In the genomic region with DNA sequence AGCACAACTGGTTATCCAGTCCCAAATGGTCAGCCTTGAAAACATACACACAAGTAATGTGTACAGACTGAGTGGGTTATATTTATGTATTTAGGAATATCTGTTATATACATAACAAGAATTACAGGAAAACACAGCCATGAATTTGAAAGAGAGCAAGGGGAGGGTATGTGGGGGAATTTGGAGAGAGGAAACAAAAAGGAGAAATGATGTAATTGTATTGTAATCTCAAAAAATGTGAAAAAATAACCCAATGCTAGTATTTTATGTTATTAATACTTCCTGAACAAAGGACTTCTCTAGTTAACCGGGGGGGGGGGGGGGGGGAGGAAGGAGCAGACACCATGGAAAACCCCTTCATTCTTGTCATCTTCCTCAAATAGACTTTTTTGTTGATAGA, we compare ENCODE assay signal across 20 mouse cellular contexts. TPM values are rescaled to one million over a fixed set of nuclear protein-coding genes. Genes with fewer than 3 reads are reported as not detected.
A peak's percentile ranks its signal among the peaks of the same experiment; 100 is the strongest.
DNase-seq lines count a peak whose midpoint lies in the region; ATAC-seq and TF ChIP-seq lines count a peak whose summit lies in the region.
"Had no signal": no experiment of that assay in that cellular context is flagged by ENCODE, and none has a peak within 500 bp of the region (broad histone marks: within the 10 kb centered on the region; RNA-seq: fewer than 3 reads in every experiment).

No protein-coding gene starts in this region.

- no peaks in the 10 kb centered on the region for H3K9me3 ChIP-seq in heart, embryonic 15.5 days (replicated peaks)
- H3K9me3 ChIP-seq in kidney, embryonic 15.5 days (replicated peaks) = no peaks in the 10 kb centered on the region
- H3K9me3 ChIP-seq: embryonic facial prominence, embryonic 12.5 days; forebrain, embryonic 12.5 days; heart, embryonic 10.5 days; hindbrain, embryonic 10.5 days had no signal

- TF ChIP-seq POLR2A in embryonic fibroblast, embryonic 13.5 days (IDR thresholded peaks at IDR 0.05; ENCODE audit: low read depth, low read length) = no peak
- TF ChIP-seq POLR2A in small intestine, adult 2 months (IDR thresholded peaks at IDR 0.05; ENCODE audit: low read depth, low read length) = no peak

- H3K9ac ChIP-seq in heart, embryonic 15.5 days = no peak overlapping the region
- H3K9ac ChIP-seq in kidney, embryonic 15.5 days = no peak overlapping the region
- H3K9ac ChIP-seq: embryonic facial prominence, embryonic 12.5 days; forebrain, embryonic 12.5 days; hindbrain, embryonic 14.5 days had no signal

- 40% methylated on average over 1 of the region's 1 CpGs for WGBS in heart, embryonic 15.5 days
- WGBS in small intestine, adult 2 months = 31% methylated on average over 1 of the region's 1 CpGs
- 69% methylated on average over 1 of the region's 1 CpGs for WGBS in kidney, embryonic 15.5 days

- no peak for ATAC-seq in heart, embryonic 15.5 days (replicated peaks; ENCODE audit: insufficient number of reproducible peaks, insufficient read depth, low FRiP score, low read depth)
- ATAC-seq in kidney, embryonic 15.5 days (replicated peaks; ENCODE audit: low FRiP score) = no peak
- ATAC-seq: forebrain, embryonic 16.5 days had no signal

- no peaks in the 10 kb centered on the region for H3K36me3 ChIP-seq in heart, embryonic 15.5 days
- H3K36me3 ChIP-seq in small intestine, adult 2 months (ENCODE audit: control insufficient read depth, insufficient read depth, low read length) = no peaks in the 10 kb centered on the region
- no peaks in the 10 kb centered on the region for H3K36me3 ChIP-seq in kidney, embryonic 15.5 days
- H3K36me3 ChIP-seq: embryonic facial prominence, embryonic 12.5 days; forebrain, embryonic 12.5 days; heart, embryonic 10.5 days; hindbrain, embryonic 10.5 days had no signal

- DNase-seq in heart, postnatal 4 days = no peak
- peak; percentile 17 for DNase-seq in 416B (ENCODE audit: low read depth)
- no peak for DNase-seq in layer of hippocampus, postnatal 14 days (ENCODE audit: low spot score in 2 of 2)
- DNase-seq: adrenal gland, adult 2 months; adrenal gland, postnatal 25 days; cerebellum, adult 8-10 months; cerebellum, postnatal 25 days; gastrocnemius, postnatal 10 days; heart, adult 18-20 months; heart, postnatal 14 days had no signal

- no peaks in the 10 kb centered on the region for H3K4me1 ChIP-seq in heart, embryonic 15.5 days (replicated peaks)
- H3K4me1 ChIP-seq in embryonic fibroblast, embryonic 13.5 days (ENCODE audit: control insufficient read depth, insufficient read depth, low read length) = peaks cover 7% of the 10 kb centered on the region
- peaks cover 5% of the 10 kb centered on the region; the same call in 1 of the 2 replicates for H3K4me1 ChIP-seq in small intestine, adult 2 months (ENCODE audit: control insufficient read depth, insufficient read depth, insufficient read length, low read length)
- no peaks in the 10 kb centered on the region; the same call in 1 of the 2 replicates for H3K4me1 ChIP-seq in kidney, embryonic 15.5 days
- H3K4me1 ChIP-seq: embryonic facial prominence, embryonic 12.5 days; forebrain, embryonic 12.5 days; hindbrain, embryonic 10.5 days had no signal

- no peak overlapping the region for H3K4me2 ChIP-seq in heart, embryonic 15.5 days
- H3K4me2 ChIP-seq in kidney, embryonic 15.5 days = no peak overlapping the region
- H3K4me2 ChIP-seq: embryonic facial prominence, embryonic 12.5 days; forebrain, embryonic 12.5 days; hindbrain, embryonic 14.5 days had no signal

- no peak overlapping the region for H3K4me3 ChIP-seq in heart, embryonic 15.5 days
- no peak overlapping the region for H3K4me3 ChIP-seq in embryonic fibroblast, embryonic 13.5 days (ENCODE audit: insufficient read depth, low read length)
- H3K4me3 ChIP-seq in small intestine, adult 2 months (ENCODE audit: low read depth, low read length) = no peak overlapping the region
- H3K4me3 ChIP-seq in kidney, embryonic 15.5 days (replicated peaks) = no peak overlapping the region
- H3K4me3 ChIP-seq: embryonic facial prominence, embryonic 12.5 days; forebrain, embryonic 12.5 days; heart, embryonic 10.5 days; hindbrain, embryonic 10.5 days had no signal

- no peak for TF ChIP-seq CTCF in embryonic fibroblast, embryonic 13.5 days (IDR thresholded peaks at IDR 0.05; ENCODE audit: borderline replicate concordance, insufficient read depth, low read length)
- TF ChIP-seq CTCF in small intestine, adult 2 months (IDR thresholded peaks at IDR 0.05; ENCODE audit: extremely low read depth, insufficient read length, insufficient replicate concordance, low read depth, low read length) = no peak

- H3K27me3 ChIP-seq in heart, embryonic 15.5 days = no peaks in the 10 kb centered on the region
- no peaks in the 10 kb centered on the region for H3K27me3 ChIP-seq in small intestine, adult 2 months (ENCODE audit: control insufficient read depth, insufficient read depth, low read length)
- no peaks in the 10 kb centered on the region for H3K27me3 ChIP-seq in kidney, embryonic 15.5 days
- H3K27me3 ChIP-seq: embryonic facial prominence, embryonic 12.5 days; forebrain, embryonic 12.5 days had no signal

- 0 out of 2 replicates have a peak overlapping the region, but pooled peaks have one; percentile 26 for H3K27ac ChIP-seq in heart, embryonic 15.5 days
- peak overlapping the region; percentile 61; the same call in 1 of the 2 replicates for H3K27ac ChIP-seq in embryonic fibroblast, embryonic 13.5 days (ENCODE audit: insufficient read depth, low read length)
- peak overlapping the region; percentile 41; the same call in 1 of the 2 replicates for H3K27ac ChIP-seq in small intestine, adult 2 months (ENCODE audit: insufficient read depth, low read depth, low read length)
- H3K27ac ChIP-seq in kidney, embryonic 15.5 days = no peak overlapping the region
- H3K27ac ChIP-seq: embryonic facial prominence, embryonic 12.5 days; forebrain, embryonic 12.5 days; heart, embryonic 10.5 days; hindbrain, embryonic 10.5 days; hindbrain, embryonic 14.5 days had no signal

RNA-seq across cellular contexts. Expression of gene Cd2bp2, which starts 11.1 kb away (rescaled TPM):
- polyA plus RNA-seq in heart, embryonic 15.5 days (2015; fragmentation: Nextera tagmentation; extraction: Ambion mirVana) = 35.4 and 42.5 TPM in 2 replicates
- 10 to 100 TPM; 57.3 to 57.7 TPM for total RNA-seq in heart, postnatal 4 days (2021)
- 66.3 and 74.3 TPM in 2 replicates for polyA plus RNA-seq in embryonic fibroblast, embryonic 13.5 days (2011; ENCODE audit: insufficient read length, low read depth, missing spikeins)
- 7.6 and 13.9 TPM in 2 replicates for polyA plus RNA-seq in small intestine, adult 2 months (2012; rRNA removed)
- total RNA-seq in layer of hippocampus, postnatal 14 days (2021) = 10 to 100 TPM; 75.1 to 77.0 TPM
- polyA plus RNA-seq in kidney, embryonic 15.5 days (2015; fragmentation: Nextera tagmentation; extraction: Ambion mirVana) = 59.3 and 66.6 TPM in 2 replicates

RNA-seq across cellular contexts. Expression of gene Tbc1d10b, which starts 23.5 kb away (rescaled TPM):
- 17.0 and 21.3 TPM in 2 replicates for polyA plus RNA-seq in heart, embryonic 15.5 days (2015; fragmentation: Nextera tagmentation; extraction: Ambion mirVana)
- total RNA-seq in heart, postnatal 4 days (2021) = 10 to 100 TPM; 41.0 to 42.5 TPM
- 37.0 and 37.5 TPM in 2 replicates for polyA plus RNA-seq in embryonic fibroblast, embryonic 13.5 days (2011; ENCODE audit: insufficient read length, low read depth, missing spikeins)
- 17.5 and 44.1 TPM in 2 replicates for polyA plus RNA-seq in small intestine, adult 2 months (2012; rRNA removed)
- total RNA-seq in layer of hippocampus, postnatal 14 days (2021) = 10 to 100 TPM; 93.6 to 97.3 TPM
- polyA plus RNA-seq in kidney, embryonic 15.5 days (2015; fragmentation: Nextera tagmentation; extraction: Ambion mirVana) = 23.4 and 26.7 TPM in 2 replicates

RNA-seq across cellular contexts. Expression of gene Mylpf, which starts 24.0 kb away (rescaled TPM):
- polyA plus RNA-seq in heart, embryonic 15.5 days (2015; fragmentation: Nextera tagmentation; extraction: Ambion mirVana) = 11.6 and 15.4 TPM in 2 replicates
- total RNA-seq in heart, postnatal 4 days (2021) = 10 to 100 TPM in 1 of 2 experiments, 1 to 10 TPM in 1; 3.1 to 33.0 TPM
- polyA plus RNA-seq in embryonic fibroblast, embryonic 13.5 days (2011; ENCODE audit: insufficient read length, low read depth, missing spikeins) = 1.4 and 1.7 TPM in 2 replicates
- polyA plus RNA-seq in small intestine, adult 2 months (2012; rRNA removed) = 0.74 and 1.3 TPM in 2 replicates
- 1 to 10 TPM; 1.0 to 1.5 TPM for total RNA-seq in layer of hippocampus, postnatal 14 days (2021)
- polyA plus RNA-seq in kidney, embryonic 15.5 days (2015; fragmentation: Nextera tagmentation; extraction: Ambion mirVana) = 51.1 and 90.2 TPM in 2 replicates
- polyA plus RNA-seq: adrenal gland, adult 2 months had no signal

RNA-seq across cellular contexts. Expression of gene Spn, which starts 47.1 kb away (rescaled TPM):
- polyA plus RNA-seq in heart, embryonic 15.5 days (2015; fragmentation: Nextera tagmentation; extraction: Ambion mirVana) = 0.23 and 1.5 TPM in 2 replicates
- under 1 TPM; 0.38 to 0.67 TPM for total RNA-seq in heart, postnatal 4 days (2021)
- not detected in 2 replicates for polyA plus RNA-seq in embryonic fibroblast, embryonic 13.5 days (2011; ENCODE audit: insufficient read length, low read depth, missing spikeins)
- 2.4 and 3.9 TPM in 2 replicates for polyA plus RNA-seq in small intestine, adult 2 months (2012; rRNA removed)
- under 1 TPM; 0.65 to 0.95 TPM for total RNA-seq in layer of hippocampus, postnatal 14 days (2021)
- polyA plus RNA-seq in kidney, embryonic 15.5 days (2015; fragmentation: Nextera tagmentation; extraction: Ambion mirVana) = 0.32 and 0.37 TPM in 2 replicates
- polyA plus RNA-seq: embryonic facial prominence, embryonic 12.5 days; hindbrain, embryonic 10.5 days; hindbrain, embryonic 14.5 days had no signal

RNA-seq across cellular contexts. Expression of gene Zfp553, which starts 48.1 kb away (rescaled TPM):
- 17.8 and 23.7 TPM in 2 replicates for polyA plus RNA-seq in heart, embryonic 15.5 days (2015; fragmentation: Nextera tagmentation; extraction: Ambion mirVana)
- 10 to 100 TPM in 1 of 2 experiments, 1 to 10 TPM in 1; 9.2 to 10.8 TPM for total RNA-seq in heart, postnatal 4 days (2021)
- 11.0 and 12.4 TPM in 2 replicates for polyA plus RNA-seq in embryonic fibroblast, embryonic 13.5 days (2011; ENCODE audit: insufficient read length, low read depth, missing spikeins)
- polyA plus RNA-seq in small intestine, adult 2 months (2012; rRNA removed) = 4.9 and 8.1 TPM in 2 replicates
- total RNA-seq in layer of hippocampus, postnatal 14 days (2021) = 10 to 100 TPM; 17.8 to 18.1 TPM
- polyA plus RNA-seq in kidney, embryonic 15.5 days (2015; fragmentation: Nextera tagmentation; extraction: Ambion mirVana) = 41.7 and 46.1 TPM in 2 replicates
